Mouse (Mus musculus) C2C12 (cell line): ENCODE data around the gene Gm9844.

Experiments used
- CEBPB ChIP-seq: IDR thresholded peaks from one replicate; pipeline ENCODE4 v1.6.1; 2011; ENCODE audit warnings: low read depth, mild to moderate bottlenecking, control low read depth, moderate library complexity
- CTCF ChIP-seq: IDR thresholded peaks from one replicate; pipeline ENCODE4 v1.5.1; 2011; ENCODE audit not compliant: control insufficient read depth, insufficient read depth, insufficient read length
- MYOG ChIP-seq: IDR thresholded peaks from one replicate; pipeline ENCODE4 v1.6.1; 2011; ENCODE audit not compliant: control insufficient read depth, insufficient read length; ENCODE audit errors: extremely low read depth
- USF1 ChIP-seq: IDR thresholded peaks from one replicate; pipeline ENCODE4 v1.6.1; 2011; ENCODE audit warnings: low read depth, mild to moderate bottlenecking, control low read depth, moderate library complexity

- peak; percentile 75 for TF ChIP-seq CTCF
- TF ChIP-seq CEBPB: no peak
- no peak for TF ChIP-seq MYOG
- no peak for TF ChIP-seq USF1
Observed at GRCm38 (mm10) chr7:24817502-24817901, 44.5 kb upstream of the Gm9844 start.
